Mouse (Mus musculus) kidney, adult 2 months (tissue): ENCODE data around the gene Hpn.

Experiments used
- CTCF ChIP-seq: fragments of 200-500 bp; conservative IDR thresholded peaks from 2 replicates; pipeline ENCODE4 v1.5.1; 2011; ENCODE audit warnings: low read depth, mild to moderate bottlenecking, control low read depth, low read length, moderate library complexity, mixed read lengths; ENCODE audit not compliant: insufficient read depth, insufficient read length
- POLR2A ChIP-seq: fragments of 200-500 bp; IDR thresholded peaks from one replicate; pipeline ENCODE4 v1.6.1; 2011; ENCODE audit warnings: low read depth, low read length, control low read depth

GRCm38 (mm10) chr7:31105061-31105768 is 9.9 kb downstream of the Hpn start:
- TF ChIP-seq POLR2A (no peak), CTCF (peak; percentile 71)
